Comparison of ENCODE assay signal across 10 mouse cellular contexts in the genomic region with DNA sequence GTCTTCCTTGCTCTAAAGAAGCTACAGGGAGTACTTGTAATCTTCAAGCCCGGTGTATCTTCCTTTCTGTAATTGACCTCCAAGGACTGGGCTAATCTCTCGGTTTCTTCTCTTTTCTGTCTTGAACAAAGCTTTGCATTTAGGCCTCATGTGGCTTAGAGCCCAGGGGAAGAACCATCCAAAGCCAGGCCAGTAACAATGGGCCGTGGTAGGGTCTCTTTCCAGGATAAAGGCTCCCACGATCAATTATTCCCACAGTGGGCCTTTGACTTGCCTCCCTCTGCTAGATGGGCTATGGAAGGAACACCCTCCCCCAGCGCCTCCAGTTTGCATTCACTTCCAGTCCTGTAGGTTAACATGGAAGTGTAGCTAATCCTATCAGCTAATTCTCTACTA.
A peak's percentile ranks its signal among the peaks of the same experiment; 100 is the strongest.
DNase-seq lines count a peak whose midpoint lies in the region; ATAC-seq and TF ChIP-seq lines count a peak whose summit lies in the region.
"Had no signal": no experiment of that assay in that cellular context is flagged by ENCODE, and none has a peak within 500 bp of the region (broad histone marks: within the 10 kb centered on the region; RNA-seq: fewer than 3 reads in every experiment).

No protein-coding gene starts in this region.

- peak overlapping the region; percentile 20; the same call in 1 of the 2 replicates for H3K27ac ChIP-seq in forebrain, embryonic 12.5 days
- H3K27ac ChIP-seq in forebrain, embryonic 13.5 days = no peak overlapping the region
- peak overlapping the region; percentile 21; the same call in 1 of the 2 replicates for H3K27ac ChIP-seq in layer of hippocampus, adult 2 months
- 0 out of 2 replicates have a peak overlapping the region, but pooled peaks have one; percentile 64 for H3K27ac ChIP-seq in forebrain, postnatal 0 days (ENCODE audit: low read depth, low read length)
- H3K27ac ChIP-seq in midbrain, embryonic 14.5 days (replicated peaks; ENCODE audit: low read depth, low read length) = no peak overlapping the region; the same call in 1 of the 2 replicates

- no peaks in the 10 kb centered on the region for H3K9me3 ChIP-seq in forebrain, embryonic 12.5 days
- H3K9me3 ChIP-seq in forebrain, embryonic 13.5 days (replicated peaks) = no peaks in the 10 kb centered on the region
- no peaks in the 10 kb centered on the region for H3K9me3 ChIP-seq in forebrain, postnatal 0 days (ENCODE audit: low read length)
- H3K9me3 ChIP-seq in midbrain, embryonic 14.5 days (ENCODE audit: control insufficient read depth, low read length) = no peaks in the 10 kb centered on the region

- no peak for TF ChIP-seq CTCF in layer of hippocampus, adult 2 months (conservative IDR thresholded peaks at IDR 0.05)
- no peak for TF ChIP-seq CTCF in forebrain, postnatal 0 days (IDR thresholded peaks at IDR 0.05; ENCODE audit: low read depth)

- 12% methylated on average over 5 of the region's 5 CpGs for WGBS in forebrain, embryonic 12.5 days
- WGBS in forebrain, embryonic 13.5 days = 13% methylated on average over 5 of the region's 5 CpGs
- 13% methylated on average over 5 of the region's 5 CpGs for WGBS in forebrain, postnatal 0 days
- 5% methylated on average over 5 of the region's 5 CpGs for WGBS in midbrain, embryonic 14.5 days

- no peak for ATAC-seq in forebrain, embryonic 12.5 days (ENCODE audit: low FRiP score)
- no peak for ATAC-seq in forebrain, embryonic 13.5 days
- ATAC-seq in forebrain, postnatal 0 days = no peak
- no peak for ATAC-seq in midbrain, embryonic 14.5 days (ENCODE audit: low FRiP score, low TSS enrichment)

- H3K4me2 ChIP-seq in forebrain, embryonic 12.5 days = no peak overlapping the region
- no peak overlapping the region for H3K4me2 ChIP-seq in forebrain, embryonic 13.5 days
- H3K4me2 ChIP-seq in forebrain, postnatal 0 days (ENCODE audit: low read depth) = no peak overlapping the region
- no peak overlapping the region for H3K4me2 ChIP-seq in midbrain, embryonic 14.5 days (ENCODE audit: low read length)

- H3K9ac ChIP-seq in forebrain, embryonic 12.5 days = no peak overlapping the region
- H3K9ac ChIP-seq in forebrain, embryonic 13.5 days = no peak overlapping the region
- H3K9ac ChIP-seq in forebrain, postnatal 0 days = no peak overlapping the region
- no peak overlapping the region for H3K9ac ChIP-seq in midbrain, embryonic 14.5 days (replicated peaks; ENCODE audit: low read length)

- peaks cover 25% of the 10 kb centered on the region for H3K4me1 ChIP-seq in forebrain, embryonic 12.5 days
- H3K4me1 ChIP-seq in forebrain, embryonic 13.5 days = peaks cover 13% of the 10 kb centered on the region
- 0 out of 2 replicates have a peak, but pooled peaks cover 13% of the 10 kb centered on the region for H3K4me1 ChIP-seq in forebrain, postnatal 0 days (ENCODE audit: insufficient read depth)
- peaks cover 14% of the 10 kb centered on the region for H3K4me1 ChIP-seq in midbrain, embryonic 14.5 days (ENCODE audit: control insufficient read depth, insufficient read depth, low read length)

- no peaks in the 10 kb centered on the region for H3K27me3 ChIP-seq in forebrain, embryonic 12.5 days
- no peaks in the 10 kb centered on the region for H3K27me3 ChIP-seq in forebrain, embryonic 13.5 days
- H3K27me3 ChIP-seq in forebrain, postnatal 0 days (ENCODE audit: insufficient read depth, low read length) = no peaks in the 10 kb centered on the region
- no peaks in the 10 kb centered on the region for H3K27me3 ChIP-seq in midbrain, embryonic 14.5 days (ENCODE audit: control insufficient read depth, insufficient read depth, low read length)

- no peak overlapping the region for H3K4me3 ChIP-seq in forebrain, embryonic 12.5 days (replicated peaks)
- no peak overlapping the region for H3K4me3 ChIP-seq in forebrain, embryonic 13.5 days
- no peak overlapping the region for H3K4me3 ChIP-seq in layer of hippocampus, adult 2 months
- no peak overlapping the region for H3K4me3 ChIP-seq in forebrain, postnatal 0 days (ENCODE audit: low read depth, low read length)
- H3K4me3 ChIP-seq in midbrain, embryonic 14.5 days (replicated peaks; ENCODE audit: low read depth, low read length) = no peak overlapping the region
- H3K4me3 ChIP-seq: myocyte had no signal

- no peaks in the 10 kb centered on the region for H3K36me3 ChIP-seq in forebrain, embryonic 12.5 days (replicated peaks)
- no peaks in the 10 kb centered on the region for H3K36me3 ChIP-seq in forebrain, embryonic 13.5 days (ENCODE audit: poor library complexity, severe bottlenecking)
- H3K36me3 ChIP-seq in forebrain, postnatal 0 days (ENCODE audit: insufficient read depth) = no peaks in the 10 kb centered on the region
- no peaks in the 10 kb centered on the region for H3K36me3 ChIP-seq in midbrain, embryonic 14.5 days (ENCODE audit: control insufficient read depth, insufficient read depth, low read length)

- no peak for DNase-seq in layer of hippocampus, adult 2 months (ENCODE audit: low spot score in 2 of 2)
- no peak for DNase-seq in layer of hippocampus, adult 18-20 months (ENCODE audit: low spot score in 2 of 2)
- DNase-seq in forebrain, postnatal 0 days = no peak
- peak; percentile 40 for DNase-seq in midbrain, embryonic 14.5 days
- no peak for DNase-seq in ovary, postnatal 14 days (ENCODE audit: low spot score)
- no peak for DNase-seq in layer of hippocampus, postnatal 10 days (ENCODE audit: low spot score in 2 of 2)
- DNase-seq: thymus, adult 2 months had no signal

Comparison
In these comparisons a context has a peak if more than half of its experiments do, and no peak if none do; other contexts are left out.
1. H3K27ac ChIP-seq: peak in forebrain, embryonic 12.5 days (single experiment), layer of hippocampus, adult 2 months (single experiment) and forebrain, postnatal 0 days (single experiment); none in forebrain, embryonic 13.5 days (single experiment) and midbrain, embryonic 14.5 days (single experiment).